Comparison of ENCODE assay signal across 11 mouse cellular contexts in the genomic region with DNA sequence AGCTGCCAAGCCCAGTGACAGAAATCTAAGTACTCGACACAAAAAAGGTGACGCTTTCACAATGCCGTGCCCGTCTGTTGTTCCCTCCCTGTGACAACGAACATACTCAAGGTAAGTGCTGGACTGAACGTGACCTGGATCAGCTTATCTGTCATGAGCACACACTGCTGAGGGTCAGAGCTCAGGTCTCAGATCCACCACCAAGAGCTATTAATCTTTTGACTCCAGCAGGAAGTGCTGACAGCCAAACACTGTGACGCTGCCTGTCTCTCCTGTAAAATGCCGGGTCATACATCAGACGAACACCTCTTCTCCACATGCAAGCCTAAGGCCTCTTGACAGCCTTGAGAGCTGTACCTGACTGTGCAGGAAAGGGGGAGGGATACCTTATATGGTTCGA.
DNase-seq lines count a peak whose midpoint lies in the region; ATAC-seq lines count a peak whose summit lies in the region.
"Had no signal": no experiment of that assay in that cellular context is flagged by ENCODE, and none has a peak within 500 bp of the region (broad histone marks: within the 10 kb centered on the region; RNA-seq: fewer than 3 reads in every experiment).

No protein-coding gene starts in this region.

- H3K4me2 ChIP-seq in stomach, embryonic 14.5 days (replicated peaks; ENCODE audit: low read depth, low read length), result no peak overlapping the region

- no peaks in the 10 kb centered on the region for H3K4me1 ChIP-seq in stomach, embryonic 14.5 days (ENCODE audit: control insufficient read depth, insufficient read depth, low read length)

- no peak overlapping the region for H3K4me3 ChIP-seq in stomach, embryonic 14.5 days (ENCODE audit: low read depth, low read length)

- H3K27ac ChIP-seq in stomach, embryonic 14.5 days (ENCODE audit: low read length), result no peak overlapping the region

- no peak overlapping the region for H3K9ac ChIP-seq in stomach, embryonic 14.5 days (replicated peaks; ENCODE audit: low read depth, low read length)

- H3K36me3 ChIP-seq in stomach, embryonic 14.5 days (ENCODE audit: control insufficient read depth, insufficient read depth, low read length), result no peaks in the 10 kb centered on the region

- H3K27me3 ChIP-seq in stomach, embryonic 14.5 days (ENCODE audit: control insufficient read depth, insufficient read depth, low read length), result no peaks in the 10 kb centered on the region

- intact Hi-C loops in heart, postnatal 25 days (cut with DNase I), result no loop called here

- peak; percentile 75 for DNase-seq in heart, adult 11 months
- no peak for DNase-seq in heart, postnatal 25 days (ENCODE audit: low spot score)
- peak; percentile 9 for DNase-seq in lung, postnatal 36 days
- DNase-seq in lung, adult 18-20 months, result no peak
- DNase-seq in kidney, postnatal 10 days, result peak; percentile 18
- no peak for DNase-seq in T-cell, adult 2 months (ENCODE audit: low spot score)
- DNase-seq in spleen, postnatal 4 days (ENCODE audit: low spot score in 2 of 2), result no peak
- DNase-seq: cerebellum, adult 8-10 months; heart, postnatal 36 days; thymus, adult 2 months had no signal

- 22% methylated on average over 10 of the region's 10 CpGs for WGBS in stomach, embryonic 14.5 days

- ATAC-seq in stomach, embryonic 14.5 days (ENCODE audit: insufficient number of reproducible peaks, insufficient read depth, low FRiP score, low read depth), result 0 out of 2 replicates have a peak, but pooled peaks have one; percentile 33

- no peaks in the 10 kb centered on the region for H3K9me3 ChIP-seq in stomach, embryonic 14.5 days (ENCODE audit: control insufficient read depth, low read depth, low read length)

Comparison
In these comparisons a context has a peak if more than half of its experiments do, and no peak if none do; other contexts are left out.
1. DNase-seq: peak in heart, adult 11 months (single experiment), lung, postnatal 36 days (single experiment) and kidney, postnatal 10 days (single experiment); none in heart, postnatal 25 days (single experiment), lung, adult 18-20 months (0 of 2), T-cell, adult 2 months (single experiment) and spleen, postnatal 4 days (0 of 2).